Mouse (Mus musculus): Measurements from ENCODE around the gene Sestd1.

DNA sequence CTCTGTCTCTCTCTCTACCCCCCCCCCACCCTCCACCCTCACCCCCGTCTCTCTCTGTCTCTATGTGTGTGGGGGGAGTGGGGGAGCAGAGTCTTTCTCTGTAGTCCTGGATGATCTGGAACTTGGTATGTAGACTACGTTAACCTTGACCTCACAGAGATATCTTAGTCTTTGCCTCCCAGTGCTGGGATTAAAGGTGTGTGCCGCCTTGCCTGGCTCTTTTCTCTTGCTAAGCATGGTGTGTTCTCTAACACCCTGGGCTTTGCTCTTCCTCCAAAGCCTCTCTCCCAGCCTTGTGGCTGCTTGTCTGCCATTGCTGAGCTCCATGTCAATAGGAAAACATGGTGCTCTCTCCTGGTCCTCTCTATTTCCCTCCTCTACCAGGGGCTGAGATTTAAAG, 23.3 kb upstream of the Sestd1 start:
- TF ChIP-seq POLR2A (IDR thresholded peaks at IDR 0.05; ENCODE audit: control insufficient read depth, low read depth, low read length) (no peak), CTCF (IDR thresholded peaks at IDR 0.05; ENCODE audit: control insufficient read depth, insufficient read depth, insufficient replicate concordance, low read depth, low read length) (no peak)
